Mouse (Mus musculus) midbrain, embryonic 14.5 days (tissue): ENCODE measurements around the gene Eps15l1. TPM values are rescaled to one million over a fixed set of nuclear protein-coding genes. Genes with fewer than 3 reads are reported as not detected.

Experiments
- ATAC-seq: fragments of 200-750 bp; cut with Nextera tagmentation; 2 replicates; pipeline ENCODE4 v1.8.0; 2017; ENCODE audit warnings: moderate number of reproducible peaks, moderate library complexity; ENCODE audit not compliant: low FRiP score, low TSS enrichment
- DNase-seq: peaks from one replicate; pipeline ENCODE4 v3.0.0-alpha.2; 2015
- H3K27ac ChIP-seq: fragments of 300-500 bp; sonication (generic); replicated peaks from 2 replicates; pipeline ENCODE4 v1.5.1; 2014; ENCODE audit warnings: mild to moderate bottlenecking, low read depth, low read length, moderate library complexity
- H3K27me3 ChIP-seq: fragments of 300-500 bp; sonication (generic); 2 replicates; pipeline ENCODE4 v1.6.1; 2014; ENCODE audit warnings: low read length, control low read depth, mixed read lengths; ENCODE audit not compliant: control insufficient read depth, insufficient read depth
- H3K36me3 ChIP-seq: fragments of 300-500 bp; sonication (generic); 2 replicates; pipeline ENCODE4 v1.6.1; 2014; ENCODE audit warnings: low read length, control low read depth; ENCODE audit not compliant: control insufficient read depth, insufficient read depth
- H3K4me1 ChIP-seq: fragments of 300-500 bp; sonication (generic); 2 replicates; pipeline ENCODE4 v1.6.1; 2014; ENCODE audit warnings: mild to moderate bottlenecking, antibody characterized with exemption, low read length, control low read depth; ENCODE audit not compliant: control insufficient read depth, insufficient read depth
- H3K4me2 ChIP-seq: fragments of 300-500 bp; sonication (generic); 2 replicates; pipeline ENCODE4 v1.6.1; 2014; ENCODE audit warnings: mild to moderate bottlenecking, low read length, moderate library complexity
- H3K4me3 ChIP-seq: fragments of 300-500 bp; sonication (generic); replicated peaks from 2 replicates; pipeline ENCODE4 v1.5.1; 2014; ENCODE audit warnings: low read depth, low read length
- H3K9ac ChIP-seq: fragments of 300-500 bp; sonication (generic); replicated peaks from 2 replicates; pipeline ENCODE4 v1.6.1; 2014; ENCODE audit warnings: mild to moderate bottlenecking, low read length, moderate library complexity
- H3K9me3 ChIP-seq: fragments of 300-500 bp; sonication (generic); 2 replicates; pipeline ENCODE4 v1.6.1; 2016; ENCODE audit warnings: low read length, control low read depth, mixed read lengths; ENCODE audit not compliant: control insufficient read depth
- WGBS: fragments of 180-500 bp; shearing (Covaris S2); extraction: QIAGEN DNeasy Blood & Tissue Kit; methylation state at CpG from one replicate; pipeline ENCODE4 v1.1.7; 2014; 5-methylcytosine and 5-hydroxymethylcytosine counted together
- polyA plus RNA-seq: library from polyadenylated mRNA; unstranded; fragments of >200 nt; fragmentation: Nextera tagmentation; extraction: Ambion mirVana; gene quantifications from 2 replicates; pipeline ENCODE4 v1.2.1, GENCODE M21; 2014

Gene Eps15l1
- polyA plus RNA-seq, 1 experiment from 2014 or later, result 72.5 TPM

DNA sequence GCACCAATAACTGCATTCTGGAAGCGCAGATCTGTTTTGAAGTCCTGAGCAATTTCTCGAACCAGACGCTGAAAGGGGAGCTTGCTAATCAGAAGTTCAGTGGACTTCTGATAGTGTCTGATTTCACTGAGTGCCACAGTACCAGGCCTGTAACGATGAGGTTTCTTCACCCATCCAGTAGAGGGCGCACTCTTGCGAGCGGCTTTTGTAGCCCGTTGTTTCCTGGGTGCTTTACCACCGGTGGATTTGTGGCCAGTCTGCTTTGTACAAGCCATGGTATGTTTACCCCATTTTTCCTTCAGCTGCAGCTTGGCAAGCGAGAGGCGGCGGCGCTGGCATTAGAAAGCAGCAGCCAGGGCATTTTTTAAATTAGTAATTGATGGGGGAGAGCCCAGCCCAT lies 8.4 kb upstream of the Eps15l1 start:
- Histone ChIP-seq H3K36me3 (no peaks in the 10 kb centered on the region), H3K27me3 (no peaks in the 10 kb centered on the region), H3K4me3 (no peak overlapping the region), H3K9me3 (no peaks in the 10 kb centered on the region), H3K9ac (no peak overlapping the region), H3K27ac (no peak overlapping the region), H3K4me1 (no peaks in the 10 kb centered on the region), H3K4me2 (no peak overlapping the region)
- ATAC-seq (no peak), DNase-seq (no peak)
- WGBS, result 59% methylated on average over 13 of the region's 13 CpGs

DNA sequence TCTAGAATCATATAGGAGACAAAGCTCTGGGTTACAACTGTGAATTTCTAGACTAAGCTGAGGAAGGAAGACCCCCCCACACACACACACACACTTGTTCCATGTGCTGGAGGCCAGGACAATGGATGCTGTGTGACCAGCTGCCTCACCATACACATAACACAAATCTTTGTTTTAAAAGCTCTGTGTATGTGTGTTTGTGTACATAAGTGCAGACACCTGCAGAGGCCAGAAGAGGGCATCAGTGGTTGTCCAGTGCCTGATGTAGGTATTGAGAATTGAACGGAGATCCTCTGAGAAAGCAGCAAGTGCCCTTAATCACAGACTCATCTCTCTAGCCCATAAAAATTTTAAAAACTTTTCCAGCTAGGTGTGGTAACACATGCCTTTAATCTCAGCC lies 1.7 kb upstream of the Eps15l1 start:
- DNase-seq, result no peak
- Histone ChIP-seq H3K27me3 (no peaks in the 10 kb centered on the region), H3K4me1 (peaks cover 22% of the 10 kb centered on the region), H3K9ac (no peak overlapping the region), H3K27ac (no peak overlapping the region), H3K36me3 (no peaks in the 10 kb centered on the region), H3K9me3 (no peaks in the 10 kb centered on the region), H3K4me3 (no peak overlapping the region), H3K4me2 (no peak overlapping the region)
- 68% methylated on average over 1 of the region's 1 CpGs for WGBS
- ATAC-seq, result no peak

DNA sequence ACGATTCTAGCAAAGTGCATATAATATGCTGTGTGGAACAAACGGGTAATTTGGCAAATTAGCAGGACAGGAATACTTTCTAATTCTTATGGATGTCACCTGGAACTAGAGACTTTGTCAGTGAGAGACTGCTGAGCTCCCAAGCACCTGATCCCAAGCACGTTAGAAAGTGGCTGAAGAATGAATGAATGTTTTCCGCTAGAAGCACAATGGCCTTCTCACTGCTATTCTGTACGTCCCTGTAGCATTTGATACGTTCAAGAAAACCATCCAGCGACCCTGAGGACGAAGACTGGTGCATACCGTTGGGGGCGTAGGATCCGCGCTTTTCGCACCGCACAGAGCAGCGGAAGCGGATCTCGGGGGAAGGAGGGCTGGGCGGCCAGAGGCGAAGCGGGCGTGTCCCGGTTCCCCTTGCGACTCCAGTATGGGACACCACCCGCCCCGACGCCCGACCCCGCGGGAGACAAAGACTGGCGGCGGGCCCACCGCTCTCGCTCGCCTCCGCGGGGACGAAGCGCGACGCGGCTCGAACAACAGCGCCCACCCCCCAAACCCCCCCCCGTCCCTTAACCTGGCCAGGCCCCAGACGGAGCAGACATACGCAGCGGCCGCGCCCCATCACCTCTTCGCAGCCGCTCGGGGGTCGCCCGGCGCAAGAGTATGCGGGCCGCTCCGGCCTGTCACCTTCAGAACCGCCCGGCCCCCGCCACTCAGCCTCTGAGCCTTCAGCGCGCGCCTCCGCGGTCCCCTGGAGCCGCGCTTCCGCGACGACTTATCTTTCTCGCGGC lies 494 bp downstream of the Eps15l1 start:
- no peaks in the 10 kb centered on the region for H3K9me3 ChIP-seq
- WGBS, result 2% methylated on average over 73 of the region's 73 CpGs
- H3K4me3 ChIP-seq, result peak overlapping the region; percentile 65
- peak overlapping the region; percentile 82 for H3K4me2 ChIP-seq
- ATAC-seq (peak; percentile 77), DNase-seq (peak; percentile 58)
- H3K36me3 ChIP-seq, result no peaks in the 10 kb centered on the region
- peak overlapping the region; percentile 74 for H3K9ac ChIP-seq
- no peaks in the 10 kb centered on the region for H3K27me3 ChIP-seq
- peak overlapping the region; percentile 86 for H3K27ac ChIP-seq
- H3K4me1 ChIP-seq, result peaks cover 23% of the 10 kb centered on the region

DNA sequence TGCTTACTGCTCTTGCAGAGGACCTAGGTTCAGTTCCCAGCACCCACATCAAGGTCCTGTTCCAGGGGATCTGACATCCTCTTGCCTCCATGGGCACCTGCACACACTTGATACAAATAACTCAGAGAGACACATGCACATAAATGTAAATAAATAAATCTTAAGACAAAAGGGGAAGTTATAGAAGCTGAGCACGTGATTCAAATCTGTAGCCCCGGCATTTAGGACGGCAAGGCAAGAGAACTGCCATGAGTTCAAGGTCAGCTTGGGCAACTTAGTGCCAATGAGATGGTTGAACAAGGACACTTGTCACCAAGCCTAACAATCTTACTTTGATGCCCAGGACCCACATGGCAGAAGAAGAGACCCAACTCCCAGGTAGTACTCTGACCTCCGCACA lies 3.2 kb downstream of the Eps15l1 start:
- Histone ChIP-seq H3K9ac (no peak overlapping the region), H3K4me1 (peaks cover 25% of the 10 kb centered on the region), H3K27ac (no peak overlapping the region), H3K4me3 (no peak overlapping the region), H3K9me3 (no peaks in the 10 kb centered on the region), H3K27me3 (no peaks in the 10 kb centered on the region), H3K4me2 (no peak overlapping the region), H3K36me3 (no peaks in the 10 kb centered on the region)
- WGBS, result 96% methylated on average over 4 of the region's 4 CpGs
- no peak for ATAC-seq
- DNase-seq, result no peak

- WGBS, result 84% methylated on average over 2 of the region's 2 CpGs
Measured at GRCm38 (mm10) chr8:72415252-72415651, 6.0 kb downstream of the Eps15l1 start.

GRCm38 (mm10) chr8:72413839-72414238 lies 7.4 kb downstream of the Eps15l1 start:
- H3K4me3 ChIP-seq, result no peak overlapping the region
- H3K27me3 ChIP-seq, result no peaks in the 10 kb centered on the region
- H3K36me3 ChIP-seq, result 0 out of 2 replicates have a peak, but pooled peaks cover 3% of the 10 kb centered on the region
- no peak overlapping the region for H3K27ac ChIP-seq
- WGBS, result 92% methylated on average over 7 of the region's 7 CpGs
- H3K9me3 ChIP-seq, result no peaks in the 10 kb centered on the region
- H3K4me2 ChIP-seq, result no peak overlapping the region
- H3K9ac ChIP-seq, result no peak overlapping the region
- no peak for ATAC-seq
- H3K4me1 ChIP-seq, result 0 out of 2 replicates have a peak, but pooled peaks cover 6% of the 10 kb centered on the region
- no peak for DNase-seq

More at GRCm38 (mm10) chr8:72415252-72415651, 6.0 kb downstream of the Eps15l1 start:
- Histone ChIP-seq H3K4me2 (no peak overlapping the region), H3K4me3 (no peak overlapping the region), H3K9ac (no peak overlapping the region), H3K27me3 (no peaks in the 10 kb centered on the region), H3K4me1 (peaks cover 20% of the 10 kb centered on the region), H3K36me3 (0 out of 2 replicates have a peak, but pooled peaks cover 3% of the 10 kb centered on the region), H3K9me3 (no peaks in the 10 kb centered on the region), H3K27ac (no peak overlapping the region)
- ATAC-seq (no peak), DNase-seq (no peak)

GRCm38 (mm10) chr8:72409443-72409842 lies 11.8 kb downstream of the Eps15l1 start:
- no peak for ATAC-seq
- 0 out of 2 replicates have a peak, but pooled peaks cover 3% of the 10 kb centered on the region for H3K36me3 ChIP-seq
- H3K4me2 ChIP-seq, result no peak overlapping the region
- WGBS, result 64% methylated on average over 3 of the region's 3 CpGs
- DNase-seq, result no peak
- H3K4me1 ChIP-seq, result no peaks in the 10 kb centered on the region
- H3K27me3 ChIP-seq, result no peaks in the 10 kb centered on the region
- H3K9me3 ChIP-seq, result no peaks in the 10 kb centered on the region
- no peak overlapping the region for H3K4me3 ChIP-seq
- no peak overlapping the region for H3K9ac ChIP-seq
- H3K27ac ChIP-seq, result no peak overlapping the region

- Histone ChIP-seq H3K9ac (no peak overlapping the region), H3K4me3 (no peak overlapping the region), H3K27me3 (no peaks in the 10 kb centered on the region), H3K27ac (no peak overlapping the region), H3K4me2 (no peak overlapping the region), H3K4me1 (no peaks in the 10 kb centered on the region), H3K36me3 (0 out of 2 replicates have a peak, but pooled peaks cover 2% of the 10 kb centered on the region), H3K9me3 (no peaks in the 10 kb centered on the region)
- no peak for ATAC-seq
- 94% methylated on average over 1 of the region's 1 CpGs for WGBS
- no peak for DNase-seq
Measured at GRCm38 (mm10) chr8:72407878-72408277, 13.4 kb downstream of the Eps15l1 start.

GRCm38 (mm10) chr8:72402981-72403380 lies 18.3 kb downstream of the Eps15l1 start:
- H3K27me3 ChIP-seq, result no peaks in the 10 kb centered on the region
- no peak overlapping the region for H3K4me3 ChIP-seq
- no peaks in the 10 kb centered on the region for H3K4me1 ChIP-seq
- no peak for DNase-seq
- 94% methylated on average over 3 of the region's 3 CpGs for WGBS
- no peak for ATAC-seq
- H3K4me2 ChIP-seq, result no peak overlapping the region
- peaks cover 14% of the 10 kb centered on the region for H3K36me3 ChIP-seq
- no peaks in the 10 kb centered on the region for H3K9me3 ChIP-seq
- H3K27ac ChIP-seq, result no peak overlapping the region
- no peak overlapping the region for H3K9ac ChIP-seq
